Mouse (Mus musculus) liver, adult 2 months (tissue): ENCODE results near the gene Il17c.

Experiments
- CTCF ChIP-seq: fragments of 200-500 bp; IDR thresholded peaks from 2 replicates; pipeline ENCODE4 v1.5.1; 2011; ENCODE audit warnings: low read depth, low read length, control low read depth
- POLR2A ChIP-seq: fragments of 200-500 bp; IDR thresholded peaks from 2 replicates; pipeline ENCODE4 v1.6.1; 2011; ENCODE audit warnings: low read length, control low read depth; ENCODE audit not compliant: insufficient read depth; ENCODE audit errors: extremely low read depth

DNA sequence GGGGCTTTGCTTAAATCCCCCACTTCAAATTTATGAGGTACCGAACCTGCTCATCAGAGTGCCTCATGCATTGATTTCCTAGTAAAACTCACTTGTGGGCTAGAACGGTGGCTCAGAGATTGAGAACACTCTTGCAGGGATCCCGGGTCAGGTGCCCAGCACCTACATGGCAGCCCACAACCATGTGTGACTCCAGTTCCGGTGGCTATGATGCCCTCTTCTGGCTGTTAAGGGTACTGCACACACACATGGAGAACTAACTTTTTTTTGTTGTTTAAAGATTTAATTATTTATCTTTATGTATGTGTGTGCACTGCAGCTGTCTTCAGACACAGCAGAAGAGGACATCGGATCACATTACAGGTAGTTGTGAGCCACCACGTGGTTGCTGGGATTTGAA is 13.6 kb downstream of the Il17c start:
- TF ChIP-seq POLR2A (no peak), CTCF (peak; percentile 53)
